Mouse (Mus musculus) ES-E14 (cell line): ENCODE measurements around the gene Ybey.

Experiments
- HCFC1 ChIP-seq: IDR thresholded peaks from 2 replicates; pipeline ENCODE4 v1.6.1; 2012; ENCODE audit warnings: low read length, inconsistent platforms, borderline replicate concordance; ENCODE audit not compliant: insufficient read depth
- ZC3H11A ChIP-seq: IDR thresholded peaks from 2 replicates; pipeline ENCODE4 v1.6.1; 2012; ENCODE audit warnings: low read depth, mild to moderate bottlenecking, inconsistent platforms, low read length, borderline replicate concordance
- ZNF384 ChIP-seq: IDR thresholded peaks from 2 replicates; pipeline ENCODE4 v1.6.1; 2012; ENCODE audit warnings: low read depth, low read length, inconsistent platforms

DNA sequence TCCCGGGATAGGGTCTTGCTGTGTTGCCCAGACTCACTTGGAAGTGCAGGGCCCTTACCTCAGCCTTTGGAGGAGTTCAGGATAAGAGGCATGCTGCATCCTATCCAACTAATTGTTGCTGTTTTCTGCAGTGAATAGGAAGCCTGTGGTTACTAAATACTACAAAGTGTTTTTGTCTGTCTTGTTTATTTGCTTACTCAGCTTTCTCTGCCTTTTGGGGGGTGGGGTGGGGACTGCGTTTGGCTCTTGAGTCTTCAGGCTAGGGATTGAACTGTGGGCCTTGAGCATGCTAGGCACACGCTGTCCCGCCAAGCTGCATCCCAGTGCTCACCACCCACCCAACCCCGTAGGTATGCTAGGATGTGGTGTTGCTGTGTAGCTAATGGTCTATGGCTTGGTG, 4.8 kb upstream of the Ybey start:
- no peak for TF ChIP-seq HCFC1
- no peak for TF ChIP-seq ZNF384
- TF ChIP-seq ZC3H11A, result no peak
